Mouse (Mus musculus) liver, embryonic 14.5 days (tissue): ENCODE results near the gene Prdm16. TPM values are rescaled to one million over a fixed set of nuclear protein-coding genes. Genes with fewer than 3 reads are reported as not detected.

Source experiments
- ATAC-seq: fragments of 200-750 bp; cut with Nextera tagmentation; 2 replicates; pipeline ENCODE4 v1.8.0; 2017; ENCODE audit warnings: moderate number of reproducible peaks, mild to moderate bottlenecking, moderate library complexity; ENCODE audit not compliant: insufficient read depth
- DNase-seq, 3 experiments: peaks; one replicate each; pipeline ENCODE4 v3.0.0-alpha.2; 2012 to 2013; ENCODE audit warnings: low read depth in 3 of 3, low spot score in 3 of 3
- H3K27ac ChIP-seq: fragments of 300-500 bp; sonication (generic); 2 replicates; pipeline ENCODE4 v1.5.1; 2014; ENCODE audit warnings: moderate library complexity, mild to moderate bottlenecking, control low read depth, inconsistent platforms
- H3K27me3 ChIP-seq: fragments of 300-500 bp; sonication (generic); 2 replicates; pipeline ENCODE4 v1.6.1; 2014; ENCODE audit warnings: mild to moderate bottlenecking, low read length, moderate library complexity; ENCODE audit not compliant: control insufficient read depth, insufficient read depth
- H3K36me3 ChIP-seq: fragments of 300-500 bp; sonication (generic); replicated peaks from 2 replicates; pipeline ENCODE4 v1.6.1; 2014; ENCODE audit warnings: low read depth; ENCODE audit not compliant: control insufficient read depth, insufficient read depth
- H3K4me1 ChIP-seq, 2 experiments: fragments of 200-500 bp in 1 of 2; fragments of 300-500 bp in 1 of 2; sonication (generic) in 1 of 2; replicated peaks; 2 replicates each; pipeline ENCODE4 v1.6.1; 2012 to 2014; ENCODE audit warnings: antibody characterized with exemption in 1 of 2, inconsistent platforms in 1 of 2, low read length in 1 of 2; ENCODE audit not compliant: control insufficient read depth in 2 of 2, insufficient read depth in 2 of 2
- H3K4me2 ChIP-seq: fragments of 300-500 bp; sonication (generic); 2 replicates; pipeline ENCODE4 v1.6.1; 2014; ENCODE audit warnings: low read depth, mild to moderate bottlenecking, control low read depth, moderate library complexity
- H3K4me3 ChIP-seq, 2 experiments: fragments of 200-500 bp in 1 of 2; fragments of 300-500 bp in 1 of 2; sonication (generic) in 1 of 2; 2 replicates each; pipeline ENCODE4 v1.5.1; 2012 to 2014; ENCODE audit warnings: low read depth in 2 of 2, low read length in 2 of 2, mild to moderate bottlenecking in 2 of 2, control low read depth in 1 of 2, inconsistent platforms in 1 of 2, moderate library complexity in 1 of 2; ENCODE audit not compliant: insufficient read depth in 1 of 2
- H3K9ac ChIP-seq: fragments of 300-500 bp; sonication (generic); replicated peaks from 2 replicates; pipeline ENCODE4 v1.6.1; 2014; ENCODE audit warnings: mild to moderate bottlenecking, control low read depth, moderate library complexity
- H3K9me3 ChIP-seq: fragments of 300-500 bp; sonication (generic); 2 replicates; pipeline ENCODE4 v1.6.1; 2016; ENCODE audit warnings: low read length, mixed read lengths; ENCODE audit not compliant: control insufficient read depth
- CTCF ChIP-seq: IDR thresholded peaks from 2 replicates; pipeline ENCODE4 v1.5.1; 2016; ENCODE audit warnings: antibody characterized with exemption, low read depth, control low read depth
- EP300 ChIP-seq: IDR thresholded peaks from 2 replicates; pipeline ENCODE4 v1.6.1; 2016; ENCODE audit warnings: antibody characterized with exemption, low read depth
- WGBS: fragments of 180-500 bp; shearing (Covaris S2); extraction: QIAGEN DNeasy Blood & Tissue Kit; methylation state at CpG from one replicate; pipeline ENCODE4 v1.1.7; 2014; ENCODE audit not compliant: insufficient replicate concordance; 5-methylcytosine and 5-hydroxymethylcytosine counted together
- polyA plus RNA-seq, 2 experiments: library from polyadenylated mRNA; depleted of rRNA in 1 of 2; stranded (reverse) in 1 of 2; unstranded in 1 of 2; fragments of >200 nt; fragmentation: Nextera tagmentation in 1 of 2; extraction: Ambion mirVana in 1 of 2; gene quantifications; 2 replicates each; pipeline versions ENCODE4 v1.2.1 to v1.2.3; 2012 to 2014

The Prdm16 gene
- polyA plus RNA-seq, 2 experiments = 0.70 to 0.86 TPM

DNA sequence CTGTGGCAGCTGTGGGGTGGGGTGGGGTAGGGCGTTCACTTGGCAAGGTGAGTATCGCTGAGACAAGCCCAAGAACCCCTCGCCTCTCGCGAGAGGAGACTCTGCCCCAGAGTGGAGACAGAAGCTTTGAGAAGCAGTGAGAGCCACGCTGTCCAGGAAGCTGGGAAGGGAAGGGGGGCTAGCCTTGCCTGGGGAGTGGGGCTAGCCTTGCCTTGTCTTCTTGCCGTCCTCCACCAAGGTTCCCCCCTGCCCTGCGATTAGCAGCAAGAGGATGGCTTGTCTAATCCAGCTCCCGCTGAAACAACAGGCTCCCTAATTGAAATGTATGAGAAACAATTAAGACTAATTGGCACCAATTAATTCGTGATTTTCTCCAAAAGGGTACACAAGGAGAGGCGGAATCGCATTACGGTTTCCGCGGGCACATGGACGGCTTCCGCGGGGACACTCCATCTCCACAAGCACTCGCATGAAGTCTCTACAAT, 227.4 kb downstream of the Prdm16 start:
- 48% methylated on average over 19 of the region's 19 CpGs for WGBS
- H3K4me3 ChIP-seq = no peak overlapping the region
- no peak overlapping the region for H3K4me2 ChIP-seq
- H3K36me3 ChIP-seq = no peaks in the 10 kb centered on the region
- H3K4me1 ChIP-seq = 0 out of 4 replicates have a peak, but pooled peaks cover 0 to 3% of the 10 kb centered on the region in 2 experiments
- ATAC-seq (no peak), DNase-seq (no peak)
- no peaks in the 10 kb centered on the region for H3K27me3 ChIP-seq
- TF ChIP-seq EP300 (no peak), CTCF (no peak)
- H3K27ac ChIP-seq = no peak overlapping the region
- no peaks in the 10 kb centered on the region for H3K9me3 ChIP-seq
- H3K9ac ChIP-seq = no peak overlapping the region

DNA sequence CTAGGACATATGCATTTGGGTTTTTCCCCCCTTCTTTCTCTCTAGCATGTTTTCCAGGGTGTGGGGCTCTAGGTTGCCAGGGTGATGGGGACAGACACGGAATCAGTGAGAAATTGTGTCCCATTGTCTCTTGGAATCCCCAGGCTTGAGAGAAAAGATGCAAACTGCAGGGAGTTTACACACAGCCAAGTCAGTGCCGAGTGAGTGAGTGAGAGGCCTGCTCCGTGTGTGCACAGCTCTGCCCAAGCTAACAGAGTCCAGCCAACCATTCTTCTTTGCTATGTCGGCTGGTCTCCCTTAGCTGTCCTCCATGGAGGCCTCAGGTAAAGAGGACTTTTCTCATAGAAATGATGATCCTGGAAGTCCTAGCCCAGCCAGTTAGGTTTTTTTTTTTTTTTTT, 233.7 kb downstream of the Prdm16 start:
- DNase-seq (no peak), ATAC-seq (no peak)
- Histone ChIP-seq H3K27ac (no peak overlapping the region), H3K4me1 (peaks cover 0 to 12% of the 10 kb centered on the region in 2 experiments; a peak in 2 of 4 replicates), H3K36me3 (no peaks in the 10 kb centered on the region), H3K9ac (no peak overlapping the region), H3K9me3 (no peaks in the 10 kb centered on the region), H3K27me3 (no peaks in the 10 kb centered on the region), H3K4me3 (no peak overlapping the region), H3K4me2 (no peak overlapping the region)
- TF ChIP-seq EP300 (no peak), CTCF (no peak)
- WGBS = 39% methylated on average over 4 of the region's 4 CpGs

DNA sequence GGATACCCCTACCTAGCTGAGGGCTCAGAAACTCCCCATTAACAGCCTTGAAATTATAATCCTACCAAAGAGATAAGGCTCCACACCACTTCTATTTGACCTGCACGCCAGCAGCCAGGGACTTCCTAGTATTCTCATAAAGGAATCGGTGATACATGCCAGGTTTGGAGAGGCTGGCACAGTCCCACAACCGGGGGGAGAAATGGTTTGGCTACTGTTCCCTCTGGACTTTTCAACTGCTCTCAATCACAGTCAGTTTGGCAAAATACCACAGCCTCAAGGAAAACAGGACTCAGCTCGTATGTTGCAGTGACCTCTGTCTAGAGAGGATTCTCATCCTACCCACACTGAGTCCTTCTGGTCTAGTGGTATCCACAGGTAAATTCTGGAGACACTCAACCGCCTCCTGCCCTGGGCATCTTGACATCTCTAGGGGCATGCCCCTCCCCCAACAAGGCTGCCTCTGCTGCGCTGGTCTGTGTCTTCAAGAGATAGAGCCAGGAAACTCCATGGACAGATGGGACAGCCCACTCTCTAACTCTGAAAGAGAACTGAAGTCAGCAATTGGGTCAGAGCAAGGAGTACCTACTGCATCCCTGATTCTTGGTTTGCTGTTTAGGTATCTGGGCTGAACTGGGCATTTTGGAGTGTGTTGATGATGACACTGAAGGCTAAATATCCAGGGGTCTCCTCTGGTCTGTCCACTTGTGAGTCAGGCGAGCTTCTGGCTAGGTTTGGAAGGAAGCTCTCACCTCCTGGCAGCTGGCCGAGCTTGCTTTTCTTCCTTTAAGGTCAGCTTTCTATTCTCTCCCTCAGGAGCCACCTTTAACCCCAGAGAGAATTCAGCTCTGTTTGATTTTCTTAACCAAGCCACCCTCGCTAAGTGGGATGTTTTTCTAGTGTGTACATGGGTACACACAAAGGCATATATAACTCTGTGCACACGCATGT, 234.4 kb downstream of the Prdm16 start:
- no peak for ATAC-seq
- no peak overlapping the region for H3K4me3 ChIP-seq
- no peak overlapping the region for H3K27ac ChIP-seq
- WGBS = 39% methylated on average over 10 of the region's 10 CpGs
- H3K9ac ChIP-seq = no peak overlapping the region
- no peak for DNase-seq
- H3K4me2 ChIP-seq = no peak overlapping the region
- H3K27me3 ChIP-seq = no peaks in the 10 kb centered on the region
- no peaks in the 10 kb centered on the region for H3K9me3 ChIP-seq
- H3K36me3 ChIP-seq = no peaks in the 10 kb centered on the region
- H3K4me1 ChIP-seq = peaks cover 0 to 12% of the 10 kb centered on the region in 2 experiments; a peak in 2 of 4 replicates
- no peak for TF ChIP-seq EP300
- TF ChIP-seq CTCF = no peak

DNA sequence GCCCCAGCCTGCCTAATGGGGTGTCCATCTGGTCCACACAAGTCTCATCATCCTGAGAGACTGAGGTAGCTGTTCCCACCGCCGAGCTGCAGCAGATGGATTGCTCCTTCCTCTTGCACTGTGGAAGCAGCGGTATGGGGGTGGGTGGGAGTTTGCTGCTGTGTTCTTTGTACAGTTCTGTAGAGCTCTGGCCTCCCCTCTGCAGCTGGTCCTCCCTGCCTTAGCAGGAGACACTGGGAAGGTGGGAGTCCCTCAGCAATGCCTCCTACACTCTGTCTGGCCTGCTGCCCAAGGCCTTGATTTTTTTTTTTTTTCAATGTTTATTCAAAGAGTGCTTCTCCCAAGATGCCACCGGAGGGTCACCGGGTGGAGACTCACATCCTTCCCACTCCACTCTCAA, 235.3 kb downstream of the Prdm16 start:
- Histone ChIP-seq H3K4me3 (no peak overlapping the region), H3K9me3 (no peaks in the 10 kb centered on the region), H3K36me3 (no peaks in the 10 kb centered on the region), H3K27me3 (no peaks in the 10 kb centered on the region), H3K4me1 (peaks cover 0 to 12% of the 10 kb centered on the region in 2 experiments; a peak in 2 of 4 replicates), H3K9ac (no peak overlapping the region), H3K27ac (no peak overlapping the region), H3K4me2 (no peak overlapping the region)
- no peak for DNase-seq
- TF ChIP-seq EP300 (no peak), CTCF (no peak)
- no peak for ATAC-seq
- WGBS = 56% methylated on average over 5 of the region's 5 CpGs
